ENCODE assay signal across 9 mouse cellular contexts in the genomic region with DNA sequence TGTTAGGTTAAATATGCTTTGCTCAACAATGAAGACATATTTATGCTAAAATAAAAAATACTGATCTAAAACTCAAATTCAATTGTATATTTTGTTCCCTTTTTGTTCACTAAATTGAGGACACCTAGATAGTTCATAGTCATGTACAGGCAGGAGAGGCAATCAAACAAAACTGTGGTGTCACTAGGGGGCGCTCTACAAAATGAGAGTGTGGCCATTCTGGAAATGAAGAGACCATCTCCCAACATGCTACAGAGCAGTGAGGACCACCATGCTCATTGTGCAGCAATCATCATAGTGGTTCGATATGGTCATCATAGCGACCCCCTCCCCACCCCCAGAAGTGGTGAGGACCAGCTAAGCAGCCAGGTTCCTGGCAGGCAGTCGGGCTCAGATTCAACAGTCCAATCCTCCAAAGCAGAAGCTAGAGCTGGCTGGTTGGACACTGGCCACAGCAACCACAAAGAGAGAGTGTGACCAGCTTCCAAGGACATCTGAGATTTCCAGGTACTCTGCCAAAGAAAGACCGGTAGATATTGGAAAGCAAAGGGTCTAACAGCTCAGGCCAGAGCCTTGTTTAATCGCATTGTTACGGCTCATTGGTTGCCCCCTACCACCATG.
A peak's percentile ranks its signal among the peaks of the same experiment; 100 is the strongest.
DNase-seq lines count a peak whose midpoint lies in the region; TF ChIP-seq lines count a peak whose summit lies in the region.
"Had no signal": no experiment of that assay in that cellular context is flagged by ENCODE, and none has a peak within 500 bp of the region (broad histone marks: within the 10 kb centered on the region; RNA-seq: fewer than 3 reads in every experiment).

No protein-coding gene starts in this region.

- H3K27ac ChIP-seq in cerebellum, adult 2 months (ENCODE audit: insufficient read depth, low read length), result no peak overlapping the region
- no peak overlapping the region for H3K27ac ChIP-seq in liver, adult 2 months (replicated peaks; ENCODE audit: insufficient read depth, low read depth, low read length)
- no peak overlapping the region for H3K27ac ChIP-seq in cortical plate, adult 2 months (ENCODE audit: insufficient read depth, low read length)
- H3K27ac ChIP-seq: embryonic facial prominence, embryonic 13.5 days had no signal

- H3K36me3 ChIP-seq in liver, adult 2 months (ENCODE audit: control insufficient read depth, insufficient read depth, low read length), result no peaks in the 10 kb centered on the region
- H3K36me3 ChIP-seq: embryonic facial prominence, embryonic 13.5 days had no signal

- H3K27me3 ChIP-seq in cerebellum, adult 2 months (ENCODE audit: control insufficient read depth, insufficient read depth, low read length), result no peaks in the 10 kb centered on the region; the same call in 1 of the 2 replicates
- H3K27me3 ChIP-seq in liver, adult 2 months (ENCODE audit: control insufficient read depth, insufficient read depth, low read length), result no peaks in the 10 kb centered on the region
- H3K27me3 ChIP-seq: embryonic facial prominence, embryonic 13.5 days had no signal

- WGBS in cerebellum, adult 2 months, result 12% methylated on average over 7 of the region's 7 CpGs
- 83% methylated on average over 7 of the region's 7 CpGs for WGBS in liver, adult 2 months

- H3K9ac ChIP-seq in liver, adult 2 months (ENCODE audit: low read depth, low read length), result no peak overlapping the region
- H3K9ac ChIP-seq: embryonic facial prominence, embryonic 13.5 days had no signal

- peak; percentile 14; the same call in 1 of the 2 replicates for TF ChIP-seq CTCF in cerebellum, adult 2 months (IDR thresholded peaks at IDR 0.05; ENCODE audit: borderline replicate concordance, insufficient read depth, low read depth, low read length)
- peak; percentile 55 for TF ChIP-seq CTCF in liver, adult 2 months (IDR thresholded peaks at IDR 0.05; ENCODE audit: low read depth, low read length)
- TF ChIP-seq CTCF in cortical plate, adult 2 months (IDR thresholded peaks at IDR 0.05; ENCODE audit: extremely low read depth, insufficient read depth, low read length), result peak; percentile 12; the same call in 1 of the 2 replicates

- no peaks in the 10 kb centered on the region for H3K79me2 ChIP-seq in liver, adult 2 months (ENCODE audit: control insufficient read depth, insufficient read depth, low read length)

- peak; percentile 4 to 8 for DNase-seq in cerebellum, adult 2 months
- DNase-seq in cerebellum, adult 9-11 months, result no peak
- DNase-seq in liver, adult 2 months (ENCODE audit: extremely low read depth, low read depth, low spot score), result peak; percentile 18
- no peak for DNase-seq in liver
- DNase-seq in lung, postnatal 10 days, result peak; percentile 41
- no peak for DNase-seq in ovary, postnatal 10 days (ENCODE audit: low spot score)
- DNase-seq in spleen, postnatal 4 days (ENCODE audit: low spot score in 2 of 2), result no peak

- H3K4me1 ChIP-seq in cerebellum, adult 2 months (ENCODE audit: control insufficient read depth, insufficient read depth, low read length), result no peaks in the 10 kb centered on the region
- H3K4me1 ChIP-seq in liver, adult 2 months (ENCODE audit: control insufficient read depth, insufficient read depth, low read length), result no peaks in the 10 kb centered on the region
- no peaks in the 10 kb centered on the region for H3K4me1 ChIP-seq in cortical plate, adult 2 months (ENCODE audit: control insufficient read depth, insufficient read depth, low read length)

- no peak overlapping the region for H3K4me3 ChIP-seq in cerebellum, adult 2 months (replicated peaks; ENCODE audit: insufficient read depth, low read depth, low read length)
- H3K4me3 ChIP-seq in liver, adult 2 months (ENCODE audit: insufficient read depth, low read depth, low read length), result no peak overlapping the region
- no peak overlapping the region for H3K4me3 ChIP-seq in cortical plate, adult 2 months (ENCODE audit: insufficient read depth, low read length)
- H3K4me3 ChIP-seq: embryonic facial prominence, embryonic 13.5 days had no signal

- no peak for TF ChIP-seq POLR2A in cerebellum, adult 2 months (IDR thresholded peaks at IDR 0.05; ENCODE audit: borderline replicate concordance, insufficient read depth, low read length)
- no peak for TF ChIP-seq POLR2A in liver, adult 2 months (IDR thresholded peaks at IDR 0.05; ENCODE audit: extremely low read depth, insufficient read depth, low read length)
- no peak for TF ChIP-seq POLR2A in cortical plate, adult 2 months (IDR thresholded peaks at IDR 0.05; ENCODE audit: extremely low read depth, insufficient read depth, low read length)

Comparison
In these comparisons a context has a peak if more than half of its experiments do, and no peak if none do; other contexts are left out.
1. DNase-seq: peak in cerebellum, adult 2 months (2 of 2), liver, adult 2 months (single experiment) and lung, postnatal 10 days (single experiment); none in cerebellum, adult 9-11 months (single experiment), liver (single experiment), ovary, postnatal 10 days (single experiment) and spleen, postnatal 4 days (0 of 2).
2. Peak in every context shown above with its lines, with median percentiles within 50 percentile points of each other: CTCF ChIP-seq.